Mouse (Mus musculus): ENCODE measurements around the gene H2al1a.

GRCm38 (mm10) chrX:11345762-11346161 lies 46.7 kb downstream of the H2al1a start:
- TF ChIP-seq CTCF (IDR thresholded peaks at IDR 0.05) (no peak), POLR2A (IDR thresholded peaks at IDR 0.05; ENCODE audit: insufficient read depth, low read depth, low read length) (no peak), EP300 (IDR thresholded peaks at IDR 0.05; ENCODE audit: insufficient read depth, low read depth, low read length) (no peak)

All from heart, adult 2 months (tissue).